In the genomic region with DNA sequence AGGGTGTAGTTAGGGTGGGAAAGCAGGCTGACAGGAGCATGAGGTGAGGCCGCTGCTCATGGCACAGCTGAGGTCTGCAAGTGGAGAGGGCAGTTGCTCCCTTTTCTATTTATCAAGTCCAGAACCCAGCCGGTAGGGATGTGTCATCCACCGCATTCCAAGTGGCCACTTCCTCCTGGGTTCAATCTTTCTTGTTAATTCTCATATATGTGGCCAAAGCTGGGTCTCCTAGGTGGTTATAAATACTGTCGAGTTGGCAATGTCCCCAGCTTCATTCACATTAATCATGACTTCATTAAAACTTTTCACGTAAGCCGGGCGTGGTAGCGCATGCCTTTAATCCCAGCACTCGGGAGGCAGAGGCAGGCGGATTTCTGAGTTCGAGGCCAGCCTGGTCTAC, we compare ENCODE assay signal across 17 mouse cellular contexts.
"Had no signal": no experiment of that assay in that cellular context is flagged by ENCODE, and none has a peak within 500 bp of the region (broad histone marks: within the 10 kb centered on the region; RNA-seq: fewer than 3 reads in every experiment).

No protein-coding gene starts in this region.

- H3K4me1 ChIP-seq: liver, embryonic 15.5 days; lung, embryonic 15.5 days; midbrain, embryonic 13.5 days; midbrain, embryonic 15.5 days; neural tube, embryonic 12.5 days; stomach, embryonic 15.5 days had no signal

- H3K4me2 ChIP-seq: liver, embryonic 15.5 days; lung, embryonic 15.5 days; midbrain, embryonic 11.5 days; midbrain, embryonic 13.5 days; midbrain, embryonic 15.5 days; neural tube, embryonic 12.5 days; stomach, embryonic 15.5 days had no signal

- H3K27ac ChIP-seq: liver, embryonic 15.5 days; lung, embryonic 15.5 days; macrophage; midbrain, embryonic 13.5 days; midbrain, embryonic 15.5 days; neural tube, embryonic 12.5 days; stomach, embryonic 15.5 days; stomach, postnatal 0 days had no signal

- DNase-seq: liver, postnatal 0 days; lung, adult 2 months; lung, postnatal 14 days; lung, postnatal 36 days; right cerebral cortex, postnatal 14 days; thymus, adult 18-20 months; thymus, postnatal 14 days; thymus, postnatal 36 days had no signal

- H3K36me3 ChIP-seq: liver, embryonic 15.5 days; lung, embryonic 15.5 days; midbrain, embryonic 13.5 days; midbrain, embryonic 15.5 days; neural tube, embryonic 12.5 days; stomach, embryonic 15.5 days had no signal

- H3K4me3 ChIP-seq: liver, embryonic 15.5 days; lung, embryonic 15.5 days; midbrain, embryonic 13.5 days; midbrain, embryonic 15.5 days; neural tube, embryonic 12.5 days; stomach, embryonic 15.5 days had no signal

- H3K27me3 ChIP-seq: liver, embryonic 15.5 days; lung, embryonic 15.5 days; midbrain, embryonic 13.5 days; midbrain, embryonic 15.5 days; neural tube, embryonic 12.5 days; stomach, embryonic 15.5 days had no signal

- H3K9ac ChIP-seq: liver, embryonic 15.5 days; liver, postnatal 0 days; lung, embryonic 15.5 days; midbrain, embryonic 13.5 days; midbrain, embryonic 15.5 days; neural tube, embryonic 12.5 days; stomach, embryonic 15.5 days had no signal

- H3K9me3 ChIP-seq: liver, embryonic 15.5 days; lung, embryonic 15.5 days; midbrain, embryonic 13.5 days; midbrain, embryonic 15.5 days; neural tube, embryonic 12.5 days; stomach, embryonic 15.5 days had no signal

- ATAC-seq: liver, postnatal 0 days; midbrain, embryonic 13.5 days; midbrain, embryonic 15.5 days had no signal
